Mouse (Mus musculus) small intestine, adult 2 months (tissue): ENCODE data around the gene Vash1.

Experiments
- CTCF ChIP-seq: fragments of 200-500 bp; IDR thresholded peaks from 2 replicates; pipeline ENCODE4 v1.5.1; 2012; ENCODE audit warnings: low read depth, mild to moderate bottlenecking, control low read depth, inconsistent platforms, low read length, moderate library complexity, mixed read lengths; ENCODE audit not compliant: insufficient replicate concordance, insufficient read length; ENCODE audit errors: extremely low read depth
- POLR2A ChIP-seq: fragments of 200-500 bp; IDR thresholded peaks from 2 replicates; pipeline ENCODE4 v1.6.1; 2012; ENCODE audit warnings: low read depth, mild to moderate bottlenecking, control low read depth, inconsistent platforms, low read length, moderate library complexity

GRCm38 (mm10) chr12:86701491-86701890, 23.0 kb downstream of the Vash1 start:
- TF ChIP-seq CTCF: no peak
- no peak for TF ChIP-seq POLR2A
